Mouse (Mus musculus) ovary, adult 18-20 months (tissue): ENCODE results near the gene Ssbp3.
A peak's percentile ranks its signal among the peaks of the same experiment; 100 is the strongest.

Source experiments
- DNase-seq: peaks from one replicate; pipeline ENCODE4 v3.0.0; 2022; ENCODE audit warnings: low spot score, mixed read lengths

The Ssbp3 gene

DNA sequence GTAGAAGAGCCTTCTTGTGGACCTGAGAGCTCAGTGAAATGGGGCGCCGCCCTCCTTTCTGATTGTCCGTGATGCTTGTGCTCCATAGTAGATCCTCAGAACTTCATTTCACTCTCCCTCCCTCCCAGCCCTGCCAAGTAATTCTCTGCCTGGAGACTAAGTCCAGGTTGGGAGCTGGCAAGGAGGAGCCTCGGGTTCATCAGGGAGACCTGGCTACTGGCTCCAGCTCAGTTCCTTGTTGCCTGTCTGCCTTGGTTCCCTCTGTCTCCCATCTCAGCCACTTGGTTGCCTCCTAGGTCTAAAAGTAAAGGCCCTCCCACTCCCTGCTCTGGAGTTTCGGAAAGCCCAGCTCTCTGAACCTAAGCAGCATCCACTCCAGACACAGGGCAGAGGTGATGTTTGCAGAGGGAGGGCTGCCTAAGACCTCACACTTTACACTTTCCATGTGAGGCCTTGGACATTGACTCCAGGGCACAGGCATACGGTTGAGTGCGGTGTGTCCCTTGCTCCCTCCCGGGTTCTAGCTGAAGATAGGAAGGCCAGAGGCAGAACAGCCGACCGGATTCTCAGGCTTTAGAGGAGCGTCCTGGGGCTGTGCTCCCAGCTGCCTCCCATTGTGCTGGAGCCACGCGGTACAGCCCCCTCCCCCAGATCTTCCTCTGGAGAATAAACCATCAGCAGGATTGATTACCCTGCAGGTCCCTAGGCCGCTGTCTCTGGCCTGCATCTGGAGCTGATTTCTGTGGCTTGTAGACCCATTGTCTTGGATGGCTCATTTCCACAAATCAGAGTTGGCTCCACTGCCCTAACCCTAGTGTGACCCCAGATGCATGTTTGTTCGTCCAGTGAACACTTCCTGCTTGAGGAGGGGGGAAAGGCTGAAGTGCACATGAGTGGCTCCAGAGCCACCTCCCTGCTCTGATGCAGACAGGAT, 75.7 kb downstream of the Ssbp3 start:
- no peak for DNase-seq

DNA sequence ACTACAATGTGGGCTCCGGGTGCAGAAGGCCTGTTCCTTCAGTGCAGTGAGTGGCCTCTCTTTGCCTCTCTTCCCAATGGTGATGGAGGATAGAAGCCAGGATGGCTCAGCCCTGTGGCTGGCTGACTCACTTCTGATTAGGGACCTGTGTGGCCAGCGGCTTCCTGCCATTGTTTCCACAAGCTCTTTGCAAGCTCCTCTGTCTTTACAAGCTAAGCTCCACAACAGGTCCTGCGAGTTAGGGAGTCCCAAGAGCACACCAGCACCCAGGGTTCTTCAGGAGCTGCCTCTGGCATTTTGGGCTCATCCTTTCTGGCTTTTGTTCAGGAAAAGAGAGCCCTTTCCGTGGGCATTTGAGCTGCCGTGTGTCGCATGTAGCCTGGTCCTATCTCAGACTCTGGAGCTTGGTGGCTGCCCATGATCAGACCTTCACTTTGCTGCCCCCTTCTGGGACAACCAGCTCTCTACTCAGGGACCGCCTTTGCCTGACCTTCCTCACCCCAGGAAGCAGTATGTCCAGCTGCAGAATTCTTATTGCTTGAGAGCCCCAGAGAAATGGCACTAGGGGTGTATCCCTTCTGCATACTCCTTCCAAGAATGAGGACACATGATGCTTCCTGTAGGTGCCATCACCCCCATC, 77.3 kb downstream of the Ssbp3 start:
- DNase-seq = peak; percentile 61

DNA sequence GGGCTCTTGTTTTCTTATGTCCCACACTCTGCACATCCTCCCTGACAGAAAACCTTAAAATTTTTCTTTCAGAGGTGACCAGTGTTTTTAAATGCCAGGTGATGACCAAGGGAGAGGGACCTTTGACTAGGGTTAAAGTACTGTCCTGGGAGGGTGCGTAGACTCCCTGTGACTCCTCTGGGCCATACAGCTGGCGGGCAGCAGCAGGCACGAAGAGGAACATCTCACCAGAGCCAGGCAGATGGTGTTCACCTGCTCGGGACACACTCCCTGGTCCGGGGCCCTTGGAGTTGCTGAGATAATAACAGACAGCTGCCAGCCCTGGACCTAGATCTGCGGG, 78.4 kb downstream of the Ssbp3 start:
- no peak for DNase-seq

DNA sequence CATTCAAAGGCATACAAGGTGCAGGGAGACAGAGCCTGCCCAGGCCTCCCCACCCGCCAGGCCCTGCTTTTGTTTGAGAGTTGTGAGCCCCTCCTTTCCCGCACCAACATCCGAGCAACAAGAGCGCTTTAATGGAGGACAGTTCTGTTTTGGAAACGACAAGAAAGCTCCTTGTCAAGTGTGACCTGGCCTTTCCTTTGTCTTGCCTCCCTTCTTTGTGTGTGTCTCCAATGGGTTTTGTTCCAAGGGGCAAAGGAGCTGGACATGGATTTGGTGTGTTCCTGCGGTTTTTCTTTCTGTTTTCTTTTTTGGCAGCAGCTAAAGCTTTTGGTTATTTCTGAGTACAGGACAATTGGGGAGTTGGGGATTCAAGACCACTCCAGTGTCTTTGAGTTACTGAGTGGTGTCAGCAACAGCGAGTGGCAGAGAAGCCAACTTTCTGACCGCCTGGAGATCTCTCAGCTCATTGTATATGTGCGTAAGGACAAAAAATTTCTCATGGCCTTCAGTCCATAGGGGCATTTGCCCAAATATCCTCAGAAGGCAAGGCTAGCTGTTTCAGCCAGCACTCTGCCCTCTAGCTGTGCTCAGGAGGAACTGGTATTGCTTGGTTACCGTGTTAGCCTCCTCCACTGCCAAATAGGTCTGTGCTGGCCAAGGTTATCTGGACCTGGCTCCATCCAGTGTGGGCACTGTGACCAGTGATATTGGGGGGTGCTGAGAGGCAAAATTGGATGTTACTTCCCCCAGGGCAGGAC, 78.9 kb downstream of the Ssbp3 start:
- no peak for DNase-seq

DNA sequence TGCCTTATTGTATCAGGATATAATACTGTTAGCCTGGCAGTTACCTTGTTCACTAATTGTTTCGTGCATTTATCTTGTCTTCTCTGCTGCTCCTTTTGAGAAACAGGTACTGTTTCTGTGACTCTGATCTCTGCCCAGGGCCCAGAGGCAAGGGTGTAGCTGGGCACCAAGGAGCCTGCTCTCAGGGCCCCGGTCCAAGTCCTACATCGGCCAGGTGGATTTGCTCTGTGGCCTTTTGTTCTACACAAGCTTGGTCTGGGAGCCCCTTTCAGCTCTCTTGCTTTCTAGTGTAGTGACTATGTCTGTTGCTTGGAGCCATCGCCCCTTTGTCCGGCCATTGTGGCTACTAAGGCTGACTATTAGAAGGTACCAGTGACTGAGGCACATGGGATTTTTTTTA, 82.6 kb downstream of the Ssbp3 start:
- no peak for DNase-seq

DNA sequence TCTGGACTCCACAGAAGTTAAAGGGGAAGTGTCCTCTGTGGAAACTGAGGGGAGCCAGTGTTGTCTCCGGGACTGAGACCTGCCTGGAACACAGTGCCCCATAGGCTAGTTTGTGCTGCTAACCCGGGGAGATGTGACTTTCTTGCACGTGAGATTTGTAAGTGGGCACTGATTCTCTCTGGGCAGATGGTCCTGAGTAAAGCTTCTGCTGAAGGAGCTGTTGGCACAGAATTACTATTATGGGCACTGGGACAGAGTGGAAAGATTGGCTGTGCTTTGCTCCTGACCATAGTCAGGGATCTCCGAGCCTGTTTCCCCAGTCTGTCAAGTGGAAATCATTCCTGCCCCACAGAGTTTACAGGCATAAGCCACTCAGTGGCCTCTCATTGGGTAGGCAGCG, 83.8 kb downstream of the Ssbp3 start:
- no peak for DNase-seq

DNA sequence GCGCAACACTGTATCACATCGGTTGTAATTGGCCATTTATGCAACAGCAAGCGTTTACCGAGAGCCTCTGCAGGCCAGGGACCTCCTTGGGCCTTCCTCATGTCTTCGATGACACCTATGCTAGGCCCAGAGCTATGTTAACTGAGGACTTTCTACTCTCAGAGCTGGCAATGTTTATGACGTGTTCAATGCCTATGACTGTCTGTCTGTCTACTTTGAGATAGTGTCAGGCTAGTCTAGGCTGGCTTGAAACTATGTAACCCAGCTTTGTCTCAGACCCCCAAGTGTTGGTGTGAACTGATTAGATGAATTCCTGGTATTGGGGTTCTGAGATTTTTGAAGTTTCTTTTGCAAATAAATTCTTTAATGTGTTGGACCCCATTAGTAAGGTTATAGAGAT, 84.6 kb downstream of the Ssbp3 start:
- DNase-seq = no peak

DNA sequence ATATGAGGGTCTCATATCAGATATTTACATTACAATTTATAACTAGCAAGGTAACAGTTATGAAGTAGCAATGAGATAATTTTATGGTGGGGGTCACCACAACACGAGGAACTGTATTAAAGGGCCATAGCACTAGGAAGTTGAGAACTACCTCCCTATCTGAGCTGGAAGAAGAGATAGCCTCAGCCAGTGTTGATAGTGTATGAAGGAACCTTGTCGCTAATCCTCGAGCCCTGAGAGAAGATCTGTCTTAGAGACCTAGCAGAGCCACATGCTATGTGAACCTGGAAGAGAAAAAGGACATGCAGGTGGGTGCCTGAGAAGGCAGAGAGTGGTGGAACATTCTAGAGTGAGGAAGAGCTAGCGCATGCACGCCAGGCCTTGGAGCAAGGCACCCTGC, 85.0 kb downstream of the Ssbp3 start:
- DNase-seq = no peak

DNA sequence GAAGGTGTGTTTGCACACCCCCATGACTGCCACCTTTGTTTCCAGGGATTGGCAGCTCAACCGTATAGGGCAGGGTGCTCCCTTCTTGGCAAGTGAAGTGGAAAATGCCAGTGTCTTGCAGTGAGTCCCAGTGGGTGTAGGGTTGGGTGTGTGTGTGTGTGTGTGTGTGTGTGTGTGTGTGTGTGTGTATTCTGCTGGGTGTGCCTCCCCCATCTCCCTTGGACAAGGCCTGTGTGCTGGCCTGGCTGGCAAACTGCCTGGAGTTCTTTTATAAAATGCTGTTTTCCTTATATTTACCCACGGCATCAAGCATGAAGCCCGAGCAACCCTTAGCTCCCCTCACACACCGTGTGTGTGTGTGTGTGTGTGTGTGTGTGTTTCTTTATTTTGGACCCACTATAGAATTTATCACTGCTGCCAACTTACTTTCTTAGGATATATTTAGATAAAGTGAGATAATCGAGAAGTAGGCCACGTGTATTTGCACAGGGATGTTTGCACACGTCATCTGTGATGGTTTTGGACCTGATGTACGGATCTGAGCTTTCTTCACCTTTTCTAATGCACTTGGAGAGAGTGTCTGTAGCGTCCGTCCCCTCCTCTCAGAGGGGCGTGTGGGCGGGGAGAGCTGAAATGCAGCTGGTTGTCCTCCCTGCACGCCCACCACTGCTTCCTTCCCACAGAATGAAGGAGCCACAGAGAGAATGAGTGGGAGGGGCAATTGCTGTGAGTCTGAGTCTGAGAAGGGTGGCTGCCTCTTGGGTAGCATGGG, 86.0 kb downstream of the Ssbp3 start:
- peak; percentile 32 for DNase-seq

DNA sequence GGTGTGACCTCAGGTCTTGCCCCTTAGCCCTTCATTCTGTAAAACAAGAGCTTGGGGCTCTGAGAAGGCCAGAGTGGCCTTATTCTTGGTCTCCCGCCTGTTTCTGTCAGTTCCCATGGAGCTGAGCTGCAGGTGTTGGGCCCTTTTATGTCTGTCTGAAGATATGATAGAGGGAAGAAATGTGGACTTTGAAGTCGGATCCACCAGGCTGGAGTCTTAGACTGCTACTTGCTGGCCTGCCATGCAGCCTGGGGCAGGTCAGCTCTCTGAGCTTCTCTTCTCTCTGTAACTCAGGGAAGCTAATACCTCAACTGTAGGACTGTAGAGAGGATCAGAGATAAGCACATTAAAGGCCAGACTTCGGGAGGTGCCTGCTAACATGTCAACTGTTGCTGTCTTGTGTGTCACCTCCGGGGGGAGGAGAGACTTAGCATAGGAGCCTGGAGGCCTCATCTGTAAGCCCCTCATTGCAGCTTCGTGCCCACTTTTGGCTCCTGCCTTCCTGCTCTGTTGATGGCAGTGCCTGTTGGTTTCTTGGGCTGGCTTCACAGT, 90.8 kb downstream of the Ssbp3 start:
- DNase-seq = no peak

DNA sequence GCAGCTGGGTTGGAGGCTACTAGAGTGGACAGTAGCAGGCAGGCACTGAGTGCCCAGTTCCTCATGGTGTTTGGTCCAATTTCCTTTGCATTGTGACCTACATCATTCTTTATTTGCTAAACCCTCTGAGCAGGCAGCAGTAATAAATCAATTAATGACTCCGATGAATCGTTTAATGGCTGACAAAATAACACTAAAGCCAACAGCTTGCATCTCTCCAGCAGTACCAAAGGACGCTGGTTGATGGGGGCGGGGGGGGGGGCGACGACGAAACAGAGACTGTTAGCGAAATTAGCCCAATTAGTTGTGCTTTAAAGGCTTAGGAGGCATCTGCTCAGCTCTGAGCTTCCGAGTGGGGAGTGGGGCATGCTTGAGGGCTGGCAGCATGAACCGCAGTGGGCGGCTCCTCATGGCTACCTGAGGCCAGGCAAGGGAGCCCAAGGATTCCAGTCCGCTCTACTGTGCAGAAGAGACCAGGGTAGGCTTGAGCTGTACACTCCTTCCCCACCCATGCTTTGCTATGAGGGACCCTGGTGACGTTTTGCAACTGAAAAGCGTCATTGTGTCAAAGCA, 91.5 kb downstream of the Ssbp3 start:
- no peak for DNase-seq

DNA sequence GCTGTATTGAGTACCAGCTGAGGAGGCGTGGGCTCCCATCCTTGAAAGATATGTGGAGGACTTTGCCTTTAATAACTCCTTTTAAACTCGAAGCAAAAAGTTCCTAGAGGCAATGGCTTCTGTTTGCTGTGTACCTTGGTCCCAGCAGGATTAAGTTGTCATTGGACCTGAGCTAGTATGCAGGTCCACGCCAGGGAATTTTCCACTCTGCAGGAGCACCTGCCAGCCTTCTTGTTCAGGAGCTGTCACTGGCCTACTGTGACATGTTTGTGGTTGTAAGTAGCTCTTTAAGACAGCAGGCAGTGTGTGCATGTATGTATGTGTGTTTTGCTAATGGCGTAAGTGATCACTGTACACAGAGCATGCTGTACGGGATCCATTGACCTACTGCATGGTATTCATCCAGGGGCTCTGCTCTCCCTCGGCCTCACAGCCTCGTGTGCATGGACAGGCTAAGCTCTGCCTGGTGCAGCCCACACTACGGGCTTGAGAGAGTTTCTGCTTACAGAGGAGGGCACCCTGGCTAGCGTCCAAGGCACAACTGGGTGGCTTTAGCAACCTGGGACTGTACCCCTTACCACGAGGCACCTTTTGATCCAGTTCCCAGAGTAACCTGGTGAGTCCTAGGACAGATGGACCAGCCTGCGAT, 92.1 kb downstream of the Ssbp3 start:
- DNase-seq = no peak

DNA sequence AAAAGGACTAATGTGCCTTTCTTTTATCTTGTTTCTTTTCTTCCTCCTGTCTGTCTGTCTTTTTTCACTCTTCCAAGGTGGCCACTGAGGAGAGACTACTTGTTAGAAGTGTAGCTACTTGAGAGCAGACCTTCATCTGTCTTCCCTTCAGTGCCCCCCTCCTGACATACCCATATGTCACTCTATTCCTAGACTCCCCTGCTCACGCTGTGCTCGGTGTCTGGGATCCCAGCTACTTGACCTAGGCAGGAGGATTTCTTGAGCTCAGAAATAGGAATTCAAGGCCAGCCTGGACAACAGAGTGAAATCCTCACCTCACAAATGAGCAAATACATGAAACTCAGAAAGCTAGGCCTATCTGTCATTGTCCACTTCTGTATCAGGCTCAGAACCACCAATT, 92.7 kb downstream of the Ssbp3 start:
- no peak for DNase-seq

DNA sequence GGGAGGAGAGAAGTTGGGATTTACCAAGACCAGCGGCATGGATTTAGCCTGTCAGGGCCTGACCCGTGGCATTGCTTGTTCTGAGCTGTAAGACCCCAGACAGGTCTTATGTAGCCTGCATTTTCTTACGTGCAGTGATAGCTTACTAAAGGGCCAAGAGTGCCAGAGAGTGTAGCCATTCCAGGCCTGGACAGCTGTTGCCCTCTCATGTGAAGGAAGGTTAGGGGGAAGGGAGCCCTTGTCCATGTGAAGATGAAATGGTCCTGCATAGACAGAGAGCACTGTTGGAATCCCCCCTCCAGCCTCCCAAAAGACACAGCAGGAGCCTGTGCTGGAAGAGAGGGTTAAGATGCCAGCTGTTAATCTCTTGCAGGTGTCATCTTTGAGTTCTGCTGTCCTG, 93.3 kb downstream of the Ssbp3 start:
- no peak for DNase-seq

DNA sequence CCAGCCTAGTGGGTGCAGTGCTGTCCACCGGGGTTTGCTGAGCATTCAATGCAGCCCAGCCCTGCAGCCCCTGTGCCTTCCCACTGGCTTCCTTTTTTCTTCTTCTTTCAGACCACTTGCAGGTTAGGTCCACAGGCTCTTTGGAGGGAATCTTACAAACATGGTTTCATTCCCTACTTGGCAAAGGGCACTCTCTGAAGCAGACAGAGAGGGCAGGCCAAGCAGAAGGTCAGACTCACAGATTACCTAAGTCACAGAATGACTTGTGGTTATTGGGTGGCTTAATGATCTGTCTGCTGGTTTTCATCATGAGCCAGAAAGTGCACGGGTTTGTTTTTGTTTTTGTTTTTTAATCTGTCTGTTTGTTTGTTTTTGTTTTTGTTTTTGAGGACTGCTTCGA, 93.8 kb downstream of the Ssbp3 start:
- no peak for DNase-seq

DNA sequence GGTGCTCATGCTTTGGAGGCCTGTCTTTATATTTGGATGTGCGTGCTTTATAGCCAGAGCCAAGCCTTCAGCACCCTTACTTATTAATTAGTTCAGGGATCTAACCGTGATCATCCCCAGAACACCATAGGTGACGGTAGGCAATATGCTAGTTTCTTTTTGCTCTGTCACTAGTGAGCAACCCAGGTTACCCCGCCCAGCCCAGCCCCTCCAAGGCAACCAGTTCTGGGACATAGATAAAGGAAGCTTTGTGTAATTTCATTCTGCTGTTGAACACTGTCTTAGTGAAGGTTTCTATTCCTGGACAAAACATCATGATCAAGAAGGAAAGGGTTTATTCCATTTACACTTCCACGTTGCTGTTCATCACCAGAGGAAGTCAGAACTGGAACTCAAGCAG, 94.7 kb downstream of the Ssbp3 start:
- no peak for DNase-seq

DNA sequence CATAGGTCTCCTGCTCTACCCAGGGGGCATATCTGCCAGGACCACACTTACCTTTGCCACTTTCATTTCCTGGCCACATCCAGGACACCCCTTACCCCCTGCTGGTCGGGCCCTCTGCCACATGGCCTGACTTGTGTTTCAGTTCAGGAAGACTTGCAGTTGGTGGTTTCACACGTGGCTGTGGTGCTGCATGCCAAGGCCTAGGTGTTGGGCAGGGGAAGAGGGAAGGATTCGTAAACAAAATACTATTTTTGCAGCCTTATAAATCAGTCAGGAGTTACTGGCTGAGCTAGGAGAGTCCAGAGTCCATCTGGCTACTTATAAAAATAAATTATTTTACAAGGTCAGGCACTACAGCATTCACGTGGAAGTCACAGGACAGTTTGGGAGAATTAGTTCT, 95.7 kb downstream of the Ssbp3 start:
- no peak for DNase-seq

DNA sequence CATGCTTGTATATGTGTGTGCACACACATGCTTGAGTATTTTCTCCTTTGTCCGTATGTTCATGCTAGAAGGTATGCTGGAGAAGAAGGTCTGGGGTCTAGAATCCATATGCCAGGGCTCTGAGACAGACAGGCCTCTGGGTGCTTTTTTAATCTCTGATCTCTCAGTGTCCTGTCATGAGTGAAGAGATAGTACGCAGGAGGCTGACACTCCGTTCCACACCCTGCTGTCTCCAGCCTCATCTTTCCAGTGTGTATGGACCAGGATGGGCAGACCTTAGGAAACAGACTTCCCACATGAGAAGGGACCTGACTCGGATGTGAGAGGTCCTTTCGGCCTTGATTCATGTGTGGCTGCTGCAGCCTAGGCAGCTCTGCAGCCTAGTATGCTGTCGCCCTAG, 96.3 kb downstream of the Ssbp3 start:
- no peak for DNase-seq

DNA sequence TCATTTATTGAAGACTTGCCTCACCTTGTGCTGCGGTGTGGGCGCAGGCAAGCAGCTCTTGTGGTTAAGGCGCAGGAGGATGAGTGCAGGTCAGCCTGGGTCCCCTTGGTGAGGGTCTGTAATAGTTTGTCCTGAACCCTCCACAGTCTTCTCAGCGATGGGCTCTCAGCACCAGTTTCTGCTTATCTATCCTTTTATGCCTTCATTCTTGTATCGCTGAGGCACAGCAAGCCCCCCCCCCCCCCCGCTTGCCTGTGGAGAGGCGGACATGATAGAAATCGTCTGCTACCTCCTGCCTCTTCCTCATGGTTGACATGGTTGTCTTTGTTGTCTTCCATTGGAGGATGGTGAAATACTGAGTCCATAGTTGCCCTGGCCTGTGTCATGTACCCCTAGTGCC, 96.9 kb downstream of the Ssbp3 start:
- no peak for DNase-seq

DNA sequence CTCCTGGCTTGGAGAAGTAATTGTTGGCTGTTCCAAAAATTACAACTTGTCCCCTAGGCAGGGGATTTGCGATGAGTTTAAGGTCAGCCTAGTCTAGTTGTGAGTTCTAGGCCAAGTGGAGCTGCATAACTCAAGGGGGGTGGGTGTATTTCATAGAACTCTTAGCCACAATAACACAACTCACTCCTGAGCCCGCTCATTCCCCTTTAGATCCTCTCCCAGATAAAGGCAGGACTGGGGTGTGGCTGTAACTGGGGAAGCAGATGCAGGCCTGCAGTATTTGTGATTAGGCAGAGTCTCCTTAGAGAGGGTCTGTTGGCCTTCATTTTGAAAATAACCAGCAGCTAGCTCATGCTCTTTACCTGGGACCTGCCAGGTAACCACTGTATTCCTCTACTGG, 97.7 kb downstream of the Ssbp3 start:
- no peak for DNase-seq

DNA sequence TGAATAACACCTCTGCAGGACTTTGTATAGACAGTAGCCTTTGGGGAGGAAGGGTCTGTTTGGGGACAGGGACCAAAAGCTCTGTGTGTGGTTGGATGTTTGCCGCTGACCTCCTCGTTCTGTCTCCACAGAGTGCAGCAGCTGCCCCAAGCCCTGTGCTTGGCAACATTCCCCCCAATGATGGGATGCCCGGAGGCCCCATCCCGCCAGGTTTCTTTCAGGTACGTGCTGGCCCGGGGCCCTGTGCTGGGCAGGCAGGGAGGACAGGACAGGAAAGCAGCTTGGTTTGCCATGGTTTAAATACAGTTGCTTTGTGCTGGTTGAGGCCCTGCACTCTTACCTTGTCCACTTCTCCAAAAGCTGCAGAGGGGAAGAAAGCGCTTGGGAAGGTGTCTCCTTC, 99.0 kb downstream of the Ssbp3 start:
- DNase-seq = no peak
